Mouse (Mus musculus): ENCODE data around the gene Dusp13. TPM values are rescaled to one million over a fixed set of nuclear protein-coding genes. Genes with fewer than 3 reads are reported as not detected.
A peak's percentile ranks its signal among the peaks of the same experiment; 100 is the strongest.

The Dusp13 gene
- polyA plus RNA-seq, 1 experiment from 2014 or later = 0.51 TPM

- H3K4me2 ChIP-seq (replicated peaks) = no peak overlapping the region
- H3K27ac ChIP-seq = no peak overlapping the region
- no peak for DNase-seq (ENCODE audit: low spot score)
- H3K27me3 ChIP-seq (ENCODE audit: control insufficient read depth, insufficient read depth, low read length) = no peaks in the 10 kb centered on the region
- no peaks in the 10 kb centered on the region for H3K9me3 ChIP-seq (ENCODE audit: control insufficient read depth, low read length)
- no peaks in the 10 kb centered on the region for H3K4me1 ChIP-seq (replicated peaks; ENCODE audit: control insufficient read depth, insufficient read depth, low read length)
- H3K36me3 ChIP-seq (replicated peaks; ENCODE audit: control insufficient read depth, insufficient read depth) = peaks cover 21% of the 10 kb centered on the region; the same call in 1 of the 2 replicates
- no peak overlapping the region for H3K4me3 ChIP-seq (replicated peaks; ENCODE audit: low read length)
- 65% methylated on average over 2 of the region's 2 CpGs for WGBS
- no peak overlapping the region for H3K9ac ChIP-seq
- ATAC-seq (ENCODE audit: low FRiP score) = no peak
Measured at GRCm38 (mm10) chr14:21773946-21774345, 23.0 kb upstream of the Dusp13 start.

GRCm38 (mm10) chr14:21772506-21773281 lies 21.7 kb upstream of the Dusp13 start:
- Histone ChIP-seq H3K36me3 (replicated peaks; ENCODE audit: control insufficient read depth, insufficient read depth) (peaks cover 17% of the 10 kb centered on the region; the same call in 1 of the 2 replicates), H3K4me3 (replicated peaks; ENCODE audit: low read length) (no peak overlapping the region), H3K27me3 (ENCODE audit: control insufficient read depth, insufficient read depth, low read length) (no peaks in the 10 kb centered on the region), H3K9ac (no peak overlapping the region), H3K9me3 (ENCODE audit: control insufficient read depth, low read length) (no peaks in the 10 kb centered on the region), H3K27ac (no peak overlapping the region), H3K4me1 (replicated peaks; ENCODE audit: control insufficient read depth, insufficient read depth, low read length) (peaks cover 9% of the 10 kb centered on the region; the same call in 1 of the 2 replicates), H3K4me2 (replicated peaks) (no peak overlapping the region)
- WGBS = 83% methylated on average over 11 of the region's 11 CpGs
- DNase-seq (ENCODE audit: low spot score) (no peak), ATAC-seq (ENCODE audit: low FRiP score) (no peak)

GRCm38 (mm10) chr14:21766398-21766958 lies 15.5 kb upstream of the Dusp13 start:
- 94% methylated on average over 6 of the region's 6 CpGs for WGBS
- no peak overlapping the region for H3K9ac ChIP-seq
- H3K9me3 ChIP-seq (ENCODE audit: control insufficient read depth, low read length) = no peaks in the 10 kb centered on the region
- H3K36me3 ChIP-seq (replicated peaks; ENCODE audit: control insufficient read depth, insufficient read depth) = no peaks in the 10 kb centered on the region
- DNase-seq (ENCODE audit: low spot score) (no peak), ATAC-seq (ENCODE audit: low FRiP score) (no peak)
- peaks cover 9% of the 10 kb centered on the region; the same call in 1 of the 2 replicates for H3K4me1 ChIP-seq (replicated peaks; ENCODE audit: control insufficient read depth, insufficient read depth, low read length)
- no peaks in the 10 kb centered on the region for H3K27me3 ChIP-seq (ENCODE audit: control insufficient read depth, insufficient read depth, low read length)
- H3K4me3 ChIP-seq (replicated peaks; ENCODE audit: low read length) = no peak overlapping the region
- H3K4me2 ChIP-seq (replicated peaks) = no peak overlapping the region
- H3K27ac ChIP-seq = no peak overlapping the region

GRCm38 (mm10) chr14:21765754-21766397 lies 14.9 kb upstream of the Dusp13 start:
- H3K27ac ChIP-seq = no peak overlapping the region
- H3K9me3 ChIP-seq (ENCODE audit: control insufficient read depth, low read length) = no peaks in the 10 kb centered on the region
- 84% methylated on average over 7 of the region's 7 CpGs for WGBS
- no peak overlapping the region for H3K4me2 ChIP-seq (replicated peaks)
- H3K27me3 ChIP-seq (ENCODE audit: control insufficient read depth, insufficient read depth, low read length) = no peaks in the 10 kb centered on the region
- no peak overlapping the region for H3K4me3 ChIP-seq (replicated peaks; ENCODE audit: low read length)
- no peak for DNase-seq (ENCODE audit: low spot score)
- H3K4me1 ChIP-seq (replicated peaks; ENCODE audit: control insufficient read depth, insufficient read depth, low read length) = peaks cover 9% of the 10 kb centered on the region; the same call in 1 of the 2 replicates
- no peak for ATAC-seq (ENCODE audit: low FRiP score)
- no peaks in the 10 kb centered on the region for H3K36me3 ChIP-seq (replicated peaks; ENCODE audit: control insufficient read depth, insufficient read depth)
- H3K9ac ChIP-seq = no peak overlapping the region

- no peak overlapping the region for H3K4me3 ChIP-seq (replicated peaks; ENCODE audit: low read length)
- no peak for ATAC-seq (ENCODE audit: low FRiP score)
- H3K27ac ChIP-seq = no peak overlapping the region
- H3K27me3 ChIP-seq (ENCODE audit: control insufficient read depth, insufficient read depth, low read length) = no peaks in the 10 kb centered on the region
- no peak for DNase-seq (ENCODE audit: low spot score)
- H3K4me1 ChIP-seq (replicated peaks; ENCODE audit: control insufficient read depth, insufficient read depth, low read length) = peaks cover 9% of the 10 kb centered on the region; the same call in 1 of the 2 replicates
- 84% methylated on average over 6 of the region's 6 CpGs for WGBS
- no peaks in the 10 kb centered on the region for H3K36me3 ChIP-seq (replicated peaks; ENCODE audit: control insufficient read depth, insufficient read depth)
- no peak overlapping the region for H3K4me2 ChIP-seq (replicated peaks)
- H3K9ac ChIP-seq = no peak overlapping the region
- no peaks in the 10 kb centered on the region for H3K9me3 ChIP-seq (ENCODE audit: control insufficient read depth, low read length)
Measured at GRCm38 (mm10) chr14:21764646-21765045, 13.7 kb upstream of the Dusp13 start.

- Histone ChIP-seq H3K9me3 (ENCODE audit: control insufficient read depth, low read length) (no peaks in the 10 kb centered on the region), H3K4me1 (replicated peaks; ENCODE audit: control insufficient read depth, insufficient read depth, low read length) (peaks cover 9% of the 10 kb centered on the region; the same call in 1 of the 2 replicates), H3K9ac (no peak overlapping the region), H3K36me3 (replicated peaks; ENCODE audit: control insufficient read depth, insufficient read depth) (no peaks in the 10 kb centered on the region), H3K4me3 (replicated peaks; ENCODE audit: low read length) (no peak overlapping the region), H3K27me3 (ENCODE audit: control insufficient read depth, insufficient read depth, low read length) (no peaks in the 10 kb centered on the region), H3K4me2 (replicated peaks) (no peak overlapping the region), H3K27ac (no peak overlapping the region)
- WGBS = 92% methylated on average over 3 of the region's 3 CpGs
- no peak for ATAC-seq (ENCODE audit: low FRiP score)
- no peak for DNase-seq (ENCODE audit: low spot score)
Measured at GRCm38 (mm10) chr14:21763736-21764135, 12.8 kb upstream of the Dusp13 start.

- WGBS = 93% methylated on average over 9 of the region's 9 CpGs
- ATAC-seq (ENCODE audit: low FRiP score) = no peak
Measured at GRCm38 (mm10) chr14:21761560-21761959, 10.6 kb upstream of the Dusp13 start.

GRCm38 (mm10) chr14:21753367-21753766 lies 2.4 kb upstream of the Dusp13 start:
- H3K27ac ChIP-seq = no peak overlapping the region

More at GRCm38 (mm10) chr14:21761560-21761959, 10.6 kb upstream of the Dusp13 start:
- no peak overlapping the region for H3K9ac ChIP-seq
- H3K4me3 ChIP-seq (replicated peaks; ENCODE audit: low read length) = no peak overlapping the region
- no peaks in the 10 kb centered on the region for H3K4me1 ChIP-seq (replicated peaks; ENCODE audit: control insufficient read depth, insufficient read depth, low read length)
- no peak overlapping the region for H3K27ac ChIP-seq
- H3K4me2 ChIP-seq (replicated peaks) = no peak overlapping the region
- no peaks in the 10 kb centered on the region for H3K9me3 ChIP-seq (ENCODE audit: control insufficient read depth, low read length)
- H3K36me3 ChIP-seq (replicated peaks; ENCODE audit: control insufficient read depth, insufficient read depth) = no peaks in the 10 kb centered on the region
- no peaks in the 10 kb centered on the region for H3K27me3 ChIP-seq (ENCODE audit: control insufficient read depth, insufficient read depth, low read length)
- no peak for DNase-seq (ENCODE audit: low spot score)

GRCm38 (mm10) chr14:21752411-21752810 lies 1.4 kb upstream of the Dusp13 start:
- Histone ChIP-seq H3K9me3 (ENCODE audit: control insufficient read depth, low read length) (no peaks in the 10 kb centered on the region), H3K4me3 (replicated peaks; ENCODE audit: low read length) (no peak overlapping the region), H3K36me3 (replicated peaks; ENCODE audit: control insufficient read depth, insufficient read depth) (no peaks in the 10 kb centered on the region), H3K27ac (no peak overlapping the region), H3K4me1 (replicated peaks; ENCODE audit: control insufficient read depth, insufficient read depth, low read length) (peaks cover 19% of the 10 kb centered on the region), H3K27me3 (ENCODE audit: control insufficient read depth, insufficient read depth, low read length) (no peaks in the 10 kb centered on the region), H3K9ac (peak overlapping the region; percentile 18; the same call in 1 of the 2 replicates), H3K4me2 (replicated peaks) (peak overlapping the region; percentile 66)
- no peak for ATAC-seq (ENCODE audit: low FRiP score)
- 89% methylated on average over 3 of the region's 3 CpGs for WGBS
- no peak for DNase-seq (ENCODE audit: low spot score)

More at GRCm38 (mm10) chr14:21753367-21753766, 2.4 kb upstream of the Dusp13 start:
- DNase-seq (ENCODE audit: low spot score) (no peak), ATAC-seq (ENCODE audit: low FRiP score) (no peak)
- Histone ChIP-seq H3K4me1 (replicated peaks; ENCODE audit: control insufficient read depth, insufficient read depth, low read length) (peaks cover 19% of the 10 kb centered on the region), H3K36me3 (replicated peaks; ENCODE audit: control insufficient read depth, insufficient read depth) (no peaks in the 10 kb centered on the region), H3K4me3 (replicated peaks; ENCODE audit: low read length) (no peak overlapping the region), H3K27me3 (ENCODE audit: control insufficient read depth, insufficient read depth, low read length) (no peaks in the 10 kb centered on the region), H3K4me2 (replicated peaks) (no peak overlapping the region), H3K9ac (no peak overlapping the region), H3K9me3 (ENCODE audit: control insufficient read depth, low read length) (no peaks in the 10 kb centered on the region)
- 84% methylated on average over 4 of the region's 4 CpGs for WGBS
